Mouse (Mus musculus): Measurements from ENCODE around the gene Lgals4. TPM values are rescaled to one million over a fixed set of nuclear protein-coding genes. Genes with fewer than 3 reads are reported as not detected.

Lgals4 gene
- total and polyA plus RNA-seq, 3 experiments: 2.1 to 5.1 TPM; not detected in 1

- no peak overlapping the region for H3K4me3 ChIP-seq (ENCODE audit: control insufficient read depth in 1 of 2, insufficient read depth in 1 of 2, low read depth in 2 of 2, low read length in 2 of 2)
- no peak overlapping the region for H3K27ac ChIP-seq (ENCODE audit: control insufficient read depth, low read depth, low read length)
- no peaks in the 10 kb centered on the region for H3K27me3 ChIP-seq (ENCODE audit: control insufficient read depth in 1 of 2, insufficient read depth in 2 of 2, low read length in 2 of 2)
- H3K79me2 ChIP-seq (ENCODE audit: control insufficient read depth, insufficient read depth, low read length, poor library complexity): peaks cover under 1% of the 10 kb centered on the region; the same call in 1 of the 2 replicates
- H3K4me1 ChIP-seq (ENCODE audit: control insufficient read depth in 1 of 2, insufficient read depth in 2 of 2, low read length in 2 of 2): peaks cover 2 to 17% of the 10 kb centered on the region in 2 experiments; a peak in 2 of 4 replicates
- H3K36me3 ChIP-seq (ENCODE audit: control insufficient read depth in 1 of 2, insufficient read depth in 2 of 2, low read length in 2 of 2): peaks cover 2 to 13% of the 10 kb centered on the region in 2 experiments; a peak in 3 of 4 replicates
- H3K9ac ChIP-seq (ENCODE audit: control insufficient read depth, low read depth, low read length, poor library complexity, severe bottlenecking): no peak overlapping the region
- TF ChIP-seq TCF12 (IDR thresholded peaks at IDR 0.05; ENCODE audit: low read depth, low read length) (peak; percentile 52), SIN3A (IDR thresholded peaks at IDR 0.05; ENCODE audit: low read length) (no peak), TAL1 (IDR thresholded peaks at IDR 0.05; ENCODE audit: low read length) (0 out of 2 replicates have a peak, but pooled peaks have one; percentile 27), GATA1 (IDR thresholded peaks at IDR 0.05; ENCODE audit: low read depth, low read length) (0 out of 2 replicates have a peak, but pooled peaks have one; percentile 18)
- DNase-seq (ENCODE audit: low read depth, low spot score): no peak
- no peaks in the 10 kb centered on the region for H3K9me3 ChIP-seq (replicated peaks; ENCODE audit: insufficient read depth, low read length)
These were observed 2.1 kb upstream of the Lgals4 start for GRCm38 (mm10) chr7:28831411-28832125.

- peaks cover 2 to 12% of the 10 kb centered on the region in 2 experiments; a peak in 3 of 4 replicates for H3K36me3 ChIP-seq (ENCODE audit: control insufficient read depth in 1 of 2, insufficient read depth in 2 of 2, low read length in 2 of 2)
- 0 out of 2 replicates have a peak overlapping the region, but pooled peaks have one; percentile 4 for H3K27ac ChIP-seq (ENCODE audit: control insufficient read depth, low read depth, low read length)
- peaks cover 2 to 17% of the 10 kb centered on the region in 2 experiments; a peak in 2 of 4 replicates for H3K4me1 ChIP-seq (ENCODE audit: control insufficient read depth in 1 of 2, insufficient read depth in 2 of 2, low read length in 2 of 2)
- no peaks in the 10 kb centered on the region for H3K9me3 ChIP-seq (replicated peaks; ENCODE audit: insufficient read depth, low read length)
- peak; percentile 61 for DNase-seq (ENCODE audit: low read depth, low spot score)
- no peak overlapping the region for H3K4me3 ChIP-seq (ENCODE audit: control insufficient read depth in 1 of 2, insufficient read depth in 1 of 2, low read depth in 2 of 2, low read length in 2 of 2)
- H3K79me2 ChIP-seq (ENCODE audit: control insufficient read depth, insufficient read depth, low read length, poor library complexity): no peaks in the 10 kb centered on the region
- no peak overlapping the region for H3K9ac ChIP-seq (ENCODE audit: control insufficient read depth, low read depth, low read length, poor library complexity, severe bottlenecking)
- no peaks in the 10 kb centered on the region for H3K27me3 ChIP-seq (ENCODE audit: control insufficient read depth in 1 of 2, insufficient read depth in 2 of 2, low read length in 2 of 2)
- TF ChIP-seq ELF1 (IDR thresholded peaks at IDR 0.05; ENCODE audit: low read depth, low read length) (peak; percentile 32; the same call in 1 of the 2 replicates), ETS1 (IDR thresholded peaks at IDR 0.05; ENCODE audit: low read depth, low read length) (peak; percentile 54; the same call in 1 of the 2 replicates), MAZ (IDR thresholded peaks at IDR 0.05; ENCODE audit: low read depth, low read length) (peak; percentile 67; the same call in 1 of the 2 replicates), SIN3A (IDR thresholded peaks at IDR 0.05; ENCODE audit: low read length) (0 out of 2 replicates have a peak, but pooled peaks have one; percentile 14), ZMIZ1 (IDR thresholded peaks at IDR 0.05; ENCODE audit: low read depth, low read length) (no peak), HCFC1 (IDR thresholded peaks at IDR 0.05; ENCODE audit: low read depth, low read length) (0 out of 2 replicates have a peak, but pooled peaks have one; percentile 17), RCOR1 (IDR thresholded peaks at IDR 0.05; ENCODE audit: low read depth, low read length) (no peak), NRF1 (IDR thresholded peaks at IDR 0.05; ENCODE audit: insufficient read depth, low read depth, low read length, poor library complexity, severe bottlenecking) (no peak), MAFK (IDR thresholded peaks at IDR 0.05; ENCODE audit: borderline replicate concordance, low read depth, low read length) (no peak), BHLHE40 (IDR thresholded peaks at IDR 0.05; ENCODE audit: borderline replicate concordance, low read depth, low read length) (no peak), MEF2A (IDR thresholded peaks at IDR 0.05; ENCODE audit: extremely low read depth, insufficient replicate concordance, low read depth, low read length, poor library complexity, severe bottlenecking) (no peak), GATA1 (IDR thresholded peaks at IDR 0.05; ENCODE audit: low read depth, low read length) (peak; percentile 46; the same call in 1 of the 2 replicates), TAL1 (IDR thresholded peaks at IDR 0.05; ENCODE audit: low read length) (no peak), MAX (IDR thresholded peaks at IDR 0.05; ENCODE audit: low read length) (no peak), POLR2A (IDR thresholded peaks at IDR 0.05; ENCODE audit: control insufficient read depth in 1 of 2, insufficient read depth in 1 of 2, low read depth in 1 of 2, low read length in 2 of 2, poor library complexity in 1 of 2) (no peak), ZKSCAN1 (IDR thresholded peaks at IDR 0.05; ENCODE audit: low read depth, low read length) (peak; percentile 95), USF1 (IDR thresholded peaks at IDR 0.05; ENCODE audit: low read depth, low read length) (no peak)
These were observed 1.5 kb upstream of the Lgals4 start for GRCm38 (mm10) chr7:28832137-28832536.
